Mouse (Mus musculus): ENCODE results near the gene Ptgdr2. TPM values are rescaled to one million over a fixed set of nuclear protein-coding genes. Genes with fewer than 3 reads are reported as not detected.
A peak's percentile ranks its signal among the peaks of the same experiment; 100 is the strongest.

Ptgdr2 gene
- polyA plus RNA-seq, 1 experiment from 2014 or later, result 0.20 TPM

DNA sequence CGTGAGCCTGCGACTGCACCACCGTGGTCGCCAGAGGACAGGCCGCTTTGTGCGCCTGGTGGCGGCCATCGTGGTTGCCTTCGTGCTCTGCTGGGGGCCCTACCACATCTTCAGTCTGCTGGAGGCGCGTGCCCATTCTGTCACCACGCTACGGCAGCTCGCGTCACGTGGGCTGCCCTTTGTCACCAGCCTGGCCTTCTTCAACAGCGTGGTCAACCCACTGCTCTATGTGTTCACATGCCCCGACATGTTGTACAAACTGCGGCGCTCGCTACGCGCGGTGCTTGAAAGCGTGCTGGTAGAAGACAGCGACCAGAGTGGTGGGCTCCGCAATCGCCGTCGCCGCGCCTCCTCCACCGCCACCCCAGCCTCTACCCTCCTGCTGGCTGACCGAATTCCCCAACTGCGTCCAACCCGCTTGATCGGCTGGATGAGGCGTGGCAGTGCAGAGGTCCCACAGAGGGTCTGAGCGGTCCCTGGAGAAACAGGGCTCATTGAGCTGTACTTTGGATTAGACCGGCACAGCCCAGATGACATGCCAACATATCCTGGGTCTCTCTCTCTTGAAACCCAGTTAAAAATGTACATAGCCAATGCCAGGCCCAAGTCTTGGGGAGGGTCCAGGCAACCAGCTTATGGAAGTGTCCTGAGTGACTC is 4.0 kb downstream of the Ptgdr2 start:
- WGBS, result 1% methylated on average over 40 of the region's 40 CpGs
- ATAC-seq, result peak; percentile 78
- Histone ChIP-seq H3K36me3 (ENCODE audit: control insufficient read depth, insufficient read depth, low read length) (peaks cover 24% of the 10 kb centered on the region), H3K4me2 (ENCODE audit: low read length) (peak overlapping the region; percentile 68), H3K27ac (ENCODE audit: low read depth, low read length) (peak overlapping the region; percentile 0; the same call in 1 of the 2 replicates), H3K4me1 (ENCODE audit: control insufficient read depth, insufficient read depth, low read depth, low read length) (peaks cover 4% of the 10 kb centered on the region), H3K9me3 (ENCODE audit: control insufficient read depth, low read length) (no peaks in the 10 kb centered on the region), H3K4me3 (ENCODE audit: low read length) (peak overlapping the region; percentile 34), H3K9ac (ENCODE audit: low read depth, low read length) (peak overlapping the region; percentile 58), H3K27me3 (replicated peaks; ENCODE audit: control insufficient read depth, insufficient read depth, low read length) (no peaks in the 10 kb centered on the region)

DNA sequence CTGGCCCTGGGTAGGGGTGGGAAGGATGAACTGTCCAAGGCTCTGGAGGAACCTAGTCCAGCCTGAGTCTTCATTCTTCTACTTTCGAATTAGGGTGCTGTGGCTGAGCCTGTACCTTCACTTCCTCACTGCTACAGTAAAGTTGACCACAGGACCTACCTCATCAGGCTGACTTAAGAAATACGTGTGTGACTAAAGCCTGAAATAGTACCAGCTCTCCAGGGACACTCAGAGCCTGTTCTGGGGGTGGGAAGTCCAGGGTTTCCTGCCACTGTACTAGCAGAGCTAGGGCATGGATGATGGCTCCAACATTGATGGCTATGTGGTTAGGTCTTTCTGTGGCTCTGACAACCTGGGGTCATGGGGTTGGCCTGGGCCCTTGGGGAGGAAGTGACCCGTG is 7.0 kb downstream of the Ptgdr2 start:
- H3K4me2 ChIP-seq (ENCODE audit: low read length), result no peak overlapping the region
- no peaks in the 10 kb centered on the region for H3K27me3 ChIP-seq (replicated peaks; ENCODE audit: control insufficient read depth, insufficient read depth, low read length)
- no peak overlapping the region for H3K9ac ChIP-seq (ENCODE audit: low read depth, low read length)
- 92% methylated on average over 3 of the region's 3 CpGs for WGBS
- ATAC-seq, result no peak
- H3K27ac ChIP-seq (ENCODE audit: low read depth, low read length), result no peak overlapping the region
- no peaks in the 10 kb centered on the region for H3K9me3 ChIP-seq (ENCODE audit: control insufficient read depth, low read length)
- peaks cover 27% of the 10 kb centered on the region for H3K4me1 ChIP-seq (ENCODE audit: control insufficient read depth, insufficient read depth, low read depth, low read length)
- peaks cover 26% of the 10 kb centered on the region for H3K36me3 ChIP-seq (ENCODE audit: control insufficient read depth, insufficient read depth, low read length)
- no peak overlapping the region for H3K4me3 ChIP-seq (ENCODE audit: low read length)

GRCm38 (mm10) chr19:10946506-10946905 is 9.5 kb downstream of the Ptgdr2 start:
- no peak overlapping the region for H3K4me3 ChIP-seq (ENCODE audit: low read length)
- peak overlapping the region; percentile 22; the same call in 1 of the 2 replicates for H3K4me2 ChIP-seq (ENCODE audit: low read length)
- 82% methylated on average over 3 of the region's 3 CpGs for WGBS
- peaks cover 27% of the 10 kb centered on the region for H3K4me1 ChIP-seq (ENCODE audit: control insufficient read depth, insufficient read depth, low read depth, low read length)
- no peak overlapping the region for H3K27ac ChIP-seq (ENCODE audit: low read depth, low read length)
- H3K27me3 ChIP-seq (replicated peaks; ENCODE audit: control insufficient read depth, insufficient read depth, low read length), result no peaks in the 10 kb centered on the region
- no peaks in the 10 kb centered on the region for H3K9me3 ChIP-seq (ENCODE audit: control insufficient read depth, low read length)
- peaks cover 26% of the 10 kb centered on the region for H3K36me3 ChIP-seq (ENCODE audit: control insufficient read depth, insufficient read depth, low read length)
- ATAC-seq, result no peak
- H3K9ac ChIP-seq (ENCODE audit: low read depth, low read length), result no peak overlapping the region

GRCm38 (mm10) chr19:10947219-10947618 is 10.3 kb downstream of the Ptgdr2 start:
- Histone ChIP-seq H3K27me3 (replicated peaks; ENCODE audit: control insufficient read depth, insufficient read depth, low read length) (no peaks in the 10 kb centered on the region), H3K4me1 (ENCODE audit: control insufficient read depth, insufficient read depth, low read depth, low read length) (peaks cover 27% of the 10 kb centered on the region), H3K4me3 (ENCODE audit: low read length) (no peak overlapping the region; the same call in 1 of the 2 replicates), H3K36me3 (ENCODE audit: control insufficient read depth, insufficient read depth, low read length) (peaks cover 22% of the 10 kb centered on the region), H3K9me3 (ENCODE audit: control insufficient read depth, low read length) (no peaks in the 10 kb centered on the region), H3K4me2 (ENCODE audit: low read length) (peak overlapping the region; percentile 100), H3K9ac (ENCODE audit: low read depth, low read length) (no peak overlapping the region), H3K27ac (ENCODE audit: low read depth, low read length) (no peak overlapping the region)
- WGBS, result 90% methylated on average over 5 of the region's 5 CpGs
- ATAC-seq, result no peak

GRCm38 (mm10) chr19:10948416-10948815 is 11.5 kb downstream of the Ptgdr2 start:
- Histone ChIP-seq H3K27me3 (replicated peaks; ENCODE audit: control insufficient read depth, insufficient read depth, low read length) (no peaks in the 10 kb centered on the region), H3K4me2 (ENCODE audit: low read length) (peak overlapping the region; percentile 100), H3K9ac (ENCODE audit: low read depth, low read length) (peak overlapping the region; percentile 73), H3K36me3 (ENCODE audit: control insufficient read depth, insufficient read depth, low read length) (peaks cover 14% of the 10 kb centered on the region), H3K9me3 (ENCODE audit: control insufficient read depth, low read length) (no peaks in the 10 kb centered on the region), H3K27ac (ENCODE audit: low read depth, low read length) (no peak overlapping the region), H3K4me1 (ENCODE audit: control insufficient read depth, insufficient read depth, low read depth, low read length) (peaks cover 27% of the 10 kb centered on the region), H3K4me3 (ENCODE audit: low read length) (peak overlapping the region; percentile 68)
- ATAC-seq, result no peak
- 1% methylated on average over 20 of the region's 20 CpGs for WGBS

DNA sequence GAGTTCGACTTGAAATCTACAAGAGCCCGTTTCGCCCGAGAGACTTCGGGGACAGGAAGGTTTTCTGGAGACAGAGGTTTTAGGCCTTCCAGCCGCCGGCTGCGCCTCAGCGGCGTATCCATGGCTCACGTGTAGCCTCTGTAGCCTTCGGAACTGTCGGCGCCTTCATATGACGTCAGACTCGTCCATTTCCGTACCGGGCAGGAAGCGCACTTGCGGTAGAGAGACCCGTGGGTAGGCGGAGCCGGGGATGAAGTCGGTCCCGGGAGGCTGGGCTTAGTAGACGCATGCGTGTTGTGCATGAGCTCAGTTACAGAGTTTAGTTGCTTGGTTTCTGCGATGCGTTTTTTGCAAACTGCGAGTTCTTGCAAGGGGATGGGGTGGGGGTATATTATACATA is 12.2 kb downstream of the Ptgdr2 start, which contains the start of gene Ccdc86:
TSS of gene Ccdc86 (minus strand) at position 155 of the 400 bp plus-strand sequence.
- no peaks in the 10 kb centered on the region for H3K27me3 ChIP-seq (replicated peaks; ENCODE audit: control insufficient read depth, insufficient read depth, low read length)
- peak within 1 kb of the TSS; percentile 68 for H3K4me3 ChIP-seq (ENCODE audit: low read length)
- peaks cover 8% of the 10 kb centered on the region; the same call in 1 of the 2 replicates for H3K36me3 ChIP-seq (ENCODE audit: control insufficient read depth, insufficient read depth, low read length)
- H3K9ac ChIP-seq (ENCODE audit: low read depth, low read length), result peak within 1 kb of the TSS; percentile 73
- H3K4me2 ChIP-seq (ENCODE audit: low read length), result peak within 1 kb of the TSS; percentile 100
- peak; percentile 99 for ATAC-seq
- no peaks in the 10 kb centered on the region for H3K9me3 ChIP-seq (ENCODE audit: control insufficient read depth, low read length)
- WGBS, result under 1% methylated on average over 30 of the region's 30 CpGs
- peaks cover 27% of the 10 kb centered on the region for H3K4me1 ChIP-seq (ENCODE audit: control insufficient read depth, insufficient read depth, low read depth, low read length)
- peak within 1 kb of the TSS; percentile 42; the same call in 1 of the 2 replicates for H3K27ac ChIP-seq (ENCODE audit: low read depth, low read length)

DNA sequence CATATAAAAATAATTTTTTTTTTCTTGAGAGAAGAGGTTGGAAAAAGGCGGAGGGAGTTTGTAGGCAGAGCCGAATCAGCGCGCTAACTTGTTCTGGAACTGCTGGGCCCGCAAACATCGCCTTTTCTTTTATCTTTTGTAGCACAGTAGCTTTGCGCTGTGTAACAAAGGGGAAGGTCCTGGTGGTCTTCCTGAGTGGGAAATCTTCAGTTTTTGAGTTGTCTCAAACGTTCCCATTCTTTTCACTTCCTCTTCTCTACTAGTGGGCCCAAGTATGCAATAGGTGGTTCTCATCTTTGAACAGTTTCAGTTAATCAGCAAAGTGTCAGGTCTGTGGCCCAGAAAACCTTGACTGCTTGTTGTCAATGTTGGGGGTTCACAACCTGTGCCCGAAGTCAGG is 12.6 kb downstream of the Ptgdr2 start:
- Histone ChIP-seq H3K4me2 (ENCODE audit: low read length) (peak overlapping the region; percentile 100), H3K36me3 (ENCODE audit: control insufficient read depth, insufficient read depth, low read length) (0 out of 2 replicates have a peak, but pooled peaks cover 8% of the 10 kb centered on the region), H3K9me3 (ENCODE audit: control insufficient read depth, low read length) (no peaks in the 10 kb centered on the region), H3K27me3 (replicated peaks; ENCODE audit: control insufficient read depth, insufficient read depth, low read length) (no peaks in the 10 kb centered on the region), H3K9ac (ENCODE audit: low read depth, low read length) (0 out of 2 replicates have a peak overlapping the region, but pooled peaks have one; percentile 39), H3K4me1 (ENCODE audit: control insufficient read depth, insufficient read depth, low read depth, low read length) (peaks cover 27% of the 10 kb centered on the region), H3K27ac (ENCODE audit: low read depth, low read length) (peak overlapping the region; percentile 42; the same call in 1 of the 2 replicates), H3K4me3 (ENCODE audit: low read length) (peak overlapping the region; percentile 68)
- no peak for ATAC-seq
- WGBS, result 40% methylated on average over 9 of the region's 9 CpGs

DNA sequence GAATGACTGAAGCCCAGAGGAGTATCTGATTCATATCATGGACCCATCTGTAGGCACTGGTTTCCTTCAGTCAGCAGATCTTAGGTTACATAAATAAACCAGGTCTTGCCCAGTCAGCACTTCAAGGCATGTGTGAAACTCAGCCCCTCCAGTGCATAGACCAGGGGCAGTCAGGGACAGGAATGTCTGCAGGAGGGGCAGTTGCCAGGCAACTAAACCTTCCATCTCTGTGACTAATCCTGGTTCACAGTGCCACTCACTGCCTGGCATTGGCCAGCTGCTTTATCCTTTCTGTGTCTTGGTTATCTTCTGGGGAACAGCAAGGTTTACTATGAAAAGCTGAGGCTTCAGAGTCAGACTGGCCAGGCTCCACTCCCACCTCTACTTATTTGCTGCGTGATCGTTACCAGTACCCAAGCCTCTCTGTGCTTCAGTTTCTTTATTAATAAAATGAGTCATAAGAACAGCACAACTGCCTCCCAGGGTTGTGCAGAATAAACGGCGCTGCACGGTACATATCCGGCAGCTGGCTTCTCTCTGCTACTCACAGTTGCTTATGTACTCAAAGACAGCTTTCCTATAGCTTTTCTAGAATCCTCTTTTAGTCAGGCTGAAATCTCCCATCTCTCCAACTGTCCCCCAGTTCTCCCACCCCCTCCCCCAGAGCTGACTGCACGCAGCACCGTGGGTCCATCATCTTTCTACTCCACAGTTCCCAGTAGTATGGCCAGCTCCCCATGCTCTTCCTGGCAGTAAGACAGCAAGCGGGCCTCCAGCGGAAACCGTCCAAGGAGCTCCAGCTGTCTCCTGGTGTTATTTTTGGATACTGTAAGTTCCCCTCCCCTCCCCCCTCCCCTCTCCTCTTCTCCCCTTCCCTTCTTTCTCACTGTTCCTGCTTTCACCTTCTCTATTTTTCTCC is 15.3 kb downstream of the Ptgdr2 start:
- ATAC-seq, result no peak
- no peaks in the 10 kb centered on the region for H3K27me3 ChIP-seq (replicated peaks; ENCODE audit: control insufficient read depth, insufficient read depth, low read length)
- H3K9me3 ChIP-seq (ENCODE audit: control insufficient read depth, low read length), result no peaks in the 10 kb centered on the region
- no peaks in the 10 kb centered on the region for H3K36me3 ChIP-seq (ENCODE audit: control insufficient read depth, insufficient read depth, low read length)
- H3K27ac ChIP-seq (ENCODE audit: low read depth, low read length), result peak overlapping the region; percentile 48; the same call in 1 of the 2 replicates
- peaks cover 17% of the 10 kb centered on the region for H3K4me1 ChIP-seq (ENCODE audit: control insufficient read depth, insufficient read depth, low read depth, low read length)
- WGBS, result 53% methylated on average over 11 of the region's 11 CpGs
- no peak overlapping the region for H3K4me3 ChIP-seq (ENCODE audit: low read length)
- H3K9ac ChIP-seq (ENCODE audit: low read depth, low read length), result peak overlapping the region; percentile 1; the same call in 1 of the 2 replicates
- H3K4me2 ChIP-seq (ENCODE audit: low read length), result no peak overlapping the region
